Mouse (Mus musculus) cerebellum, adult 11-12 months (tissue): ENCODE results near the gene Orm3.

Experiments used
- DNase-seq: peaks from one replicate; pipeline ENCODE4 v3.0.0; 2022

Orm3 gene

GRCm38 (mm10) chr4:63371890-63372289 lies 15.9 kb downstream of the Orm3 start:
- DNase-seq = no peak

DNA sequence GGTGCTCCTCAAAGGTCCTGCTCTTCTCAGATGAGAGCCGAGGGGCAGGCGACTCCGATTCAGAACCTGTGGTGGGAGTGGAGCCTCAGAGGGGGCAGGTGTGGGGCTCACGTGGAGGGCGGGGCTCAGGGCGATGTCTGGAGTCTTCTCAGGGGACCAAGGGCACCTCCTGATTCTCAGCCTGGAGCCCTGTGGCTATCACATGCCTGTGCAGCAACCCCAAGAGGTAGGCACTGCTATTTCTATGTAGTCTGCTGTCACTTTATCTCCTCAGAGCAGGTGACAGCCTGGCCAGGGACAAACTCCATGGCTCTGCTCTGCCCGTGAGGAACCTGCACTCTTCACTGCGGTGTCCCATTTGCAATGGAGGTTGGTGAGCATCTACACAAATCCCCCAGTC lies 17.4 kb downstream of the Orm3 start:
- DNase-seq = no peak

DNA sequence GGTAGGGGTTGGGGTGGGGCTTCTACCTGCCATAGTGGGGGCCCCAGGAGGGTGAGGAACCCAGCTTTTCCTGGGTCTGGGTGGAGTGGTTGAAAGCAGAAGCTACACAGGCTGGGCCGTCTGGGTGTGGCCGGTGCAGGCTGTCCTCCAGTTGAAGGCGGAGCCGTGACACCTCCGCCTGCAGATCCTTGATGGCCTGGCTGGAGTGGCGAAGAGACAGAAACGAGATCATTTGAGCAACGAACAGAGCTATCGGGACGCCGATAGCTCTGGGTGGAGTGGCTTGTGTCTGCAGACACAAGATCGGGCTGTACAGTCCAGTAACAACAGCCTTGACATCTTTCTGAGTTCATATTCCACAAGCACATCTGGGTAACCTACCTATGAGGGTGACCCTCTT lies 18.4 kb downstream of the Orm3 start:
- DNase-seq = no peak

DNA sequence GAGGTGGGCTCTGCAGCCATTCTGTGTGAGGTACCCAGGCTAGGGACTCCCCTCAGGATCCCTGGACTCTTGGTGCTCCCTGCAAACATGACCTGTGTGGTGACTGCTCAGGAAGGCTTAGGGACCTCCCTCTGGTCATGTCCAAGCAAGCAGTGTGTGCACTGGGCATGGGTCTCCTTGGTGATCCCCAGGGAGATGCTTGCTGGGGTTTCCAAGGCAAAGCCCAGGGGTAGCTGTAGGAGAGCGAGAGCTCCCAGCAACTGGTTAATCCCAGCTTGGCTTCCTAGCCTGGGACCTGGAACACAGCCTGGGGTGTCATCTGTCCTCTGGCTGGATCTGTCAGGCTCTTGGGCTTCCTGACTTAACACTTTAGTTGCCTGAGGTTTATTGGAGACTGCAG lies 19.4 kb downstream of the Orm3 start:
- no peak for DNase-seq

GRCm38 (mm10) chr4:63377483-63377882 lies 21.5 kb downstream of the Orm3 start:
- DNase-seq = no peak

DNA sequence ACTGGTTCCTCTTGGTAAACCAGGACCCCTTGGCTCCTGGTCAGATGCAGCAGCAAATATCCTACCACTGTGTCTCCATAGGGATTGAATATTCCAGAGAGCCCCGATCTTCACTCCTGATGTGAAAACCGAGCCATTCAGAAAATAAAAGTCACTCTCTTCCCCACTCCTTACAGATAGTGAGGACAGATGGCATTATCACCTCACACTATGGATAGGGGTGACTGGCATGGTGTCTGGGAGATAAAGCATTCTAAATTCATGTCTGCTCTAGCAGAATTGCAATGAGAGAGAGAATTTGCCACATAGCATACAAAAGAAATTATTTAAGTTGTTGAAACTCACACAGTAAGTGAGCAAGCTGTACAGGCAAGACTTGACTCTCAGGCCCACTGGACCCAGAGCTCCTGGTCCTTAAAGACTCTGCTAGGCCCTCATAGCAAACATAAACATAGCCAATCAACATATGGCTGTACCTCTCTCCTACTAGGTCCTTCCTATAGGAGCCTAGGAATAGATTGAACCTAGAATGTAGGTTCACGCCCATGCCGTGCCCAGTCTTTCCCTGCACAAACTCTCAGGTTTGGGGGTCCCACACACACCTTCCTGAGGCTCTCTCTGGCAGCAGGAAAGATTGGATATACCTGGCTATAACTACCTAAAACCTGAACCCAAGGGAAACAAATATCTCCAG lies 26.9 kb downstream of the Orm3 start:
- no peak for DNase-seq

DNA sequence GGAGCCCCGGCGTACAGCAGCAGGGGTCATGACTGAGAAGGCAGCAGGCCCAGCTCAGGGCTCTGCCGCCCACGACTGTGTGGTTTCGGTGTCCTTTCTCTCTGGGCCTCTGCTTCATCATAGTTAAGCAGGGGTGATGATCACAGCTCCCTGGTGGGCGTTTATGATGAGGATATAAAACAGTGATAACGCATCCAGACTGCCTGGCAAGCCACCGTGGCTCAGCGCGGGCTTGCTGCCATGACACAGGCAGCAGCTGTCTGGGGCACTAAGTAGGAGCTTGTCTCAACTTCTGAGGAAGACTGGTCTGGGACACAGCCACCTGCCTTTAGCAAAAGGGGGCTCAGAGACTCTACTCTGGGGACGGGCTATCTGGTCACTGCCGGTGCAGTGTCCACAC lies 27.5 kb downstream of the Orm3 start:
- DNase-seq = no peak

- no peak for DNase-seq
Measured at GRCm38 (mm10) chr4:63384262-63384661, 28.3 kb downstream of the Orm3 start.

DNA sequence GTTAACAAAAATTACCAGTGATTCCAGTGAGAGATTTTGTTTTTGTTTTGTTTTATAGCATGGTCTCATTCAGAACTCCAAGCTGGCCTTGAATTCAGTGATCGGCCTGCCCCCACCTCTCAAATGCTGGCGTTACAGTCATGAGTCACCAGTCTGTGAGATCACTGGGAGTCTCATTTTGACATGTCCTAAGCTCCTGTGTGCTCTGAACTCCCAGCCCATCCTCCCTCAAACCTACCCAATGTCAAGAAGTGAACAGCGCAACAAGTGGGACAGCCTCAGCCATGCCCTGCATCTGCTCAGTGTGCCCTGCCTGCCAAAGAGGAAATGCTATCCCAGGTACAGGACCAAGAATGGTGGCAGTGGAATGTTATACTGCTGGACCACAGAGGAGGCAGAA lies 29.3 kb downstream of the Orm3 start:
- no peak for DNase-seq

DNA sequence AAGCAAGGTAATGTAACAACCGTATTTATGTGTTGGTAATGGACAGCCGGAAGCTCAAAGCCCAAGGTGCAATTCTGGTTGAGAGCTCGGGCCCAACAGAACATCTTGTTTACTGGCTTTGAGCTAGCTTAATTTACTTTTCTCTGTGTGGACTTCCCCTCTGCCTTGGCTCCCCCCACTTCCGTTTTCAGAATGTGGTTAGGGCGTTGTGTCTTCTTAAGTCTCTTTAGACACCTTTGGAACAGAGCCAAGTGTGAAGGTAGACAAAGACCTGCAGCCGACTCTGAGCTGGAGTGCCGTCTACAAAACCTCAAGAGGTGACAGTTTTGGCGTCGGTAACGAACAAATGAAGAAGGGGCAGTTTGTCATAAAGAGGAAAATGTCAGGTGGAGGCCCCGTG lies 29.8 kb downstream of the Orm3 start:
- DNase-seq = no peak

DNA sequence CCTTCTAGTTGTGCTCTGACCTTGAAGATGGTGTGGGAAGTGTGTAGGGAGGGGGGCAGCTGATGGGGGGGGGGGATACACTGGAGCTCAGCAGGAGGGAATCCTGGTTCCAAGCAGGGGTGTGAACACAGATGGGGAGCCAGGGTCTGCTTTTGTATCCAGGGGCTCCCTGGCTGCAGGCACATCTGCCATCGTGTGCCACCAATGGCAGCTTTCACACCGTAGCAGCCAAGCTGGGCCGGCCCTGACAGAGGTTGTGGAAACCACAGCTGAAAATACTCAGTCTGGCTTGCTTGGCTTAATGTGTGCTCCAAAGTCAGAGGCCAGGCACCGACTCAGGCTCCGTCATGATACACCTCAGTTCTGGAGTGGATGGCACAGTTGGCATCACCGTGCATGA lies 32.1 kb downstream of the Orm3 start:
- DNase-seq = no peak

DNA sequence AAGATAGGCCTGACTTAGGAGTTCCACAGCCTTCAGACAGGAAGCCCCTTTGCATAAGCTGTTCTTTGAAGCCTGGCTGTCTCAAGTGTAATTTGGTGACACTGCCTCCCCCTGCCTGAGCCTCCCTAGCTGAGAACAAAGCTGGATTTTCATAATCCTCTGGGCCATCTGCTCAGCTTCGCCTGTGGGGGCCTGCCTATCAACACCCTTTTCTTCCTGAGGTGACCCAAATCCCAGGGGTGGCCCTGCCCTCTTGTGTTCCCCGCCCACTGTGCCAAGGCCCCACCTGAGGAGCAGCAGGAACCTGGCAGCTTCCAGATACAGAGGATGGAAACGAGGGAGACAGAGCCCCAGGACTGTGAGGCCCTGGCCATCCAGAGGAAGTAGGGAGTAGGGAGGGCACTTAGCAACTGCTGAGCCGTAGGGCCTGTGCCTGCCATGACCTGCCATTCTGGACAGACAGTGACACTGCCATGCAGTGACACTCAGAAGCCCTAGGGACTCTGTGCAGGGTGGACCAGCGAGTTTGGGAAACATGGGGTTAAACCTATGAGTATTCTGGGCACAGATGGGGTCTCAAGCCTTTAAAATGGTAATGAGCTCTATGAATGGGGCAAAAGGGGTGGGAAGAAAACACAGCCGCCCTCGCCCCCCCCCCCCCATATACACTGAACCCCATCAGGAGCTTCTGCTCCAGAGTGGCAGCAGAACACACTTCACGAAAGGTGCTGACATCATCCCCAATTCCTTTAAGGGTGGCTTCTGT lies 33.3 kb downstream of the Orm3 start:
- no peak for DNase-seq

DNA sequence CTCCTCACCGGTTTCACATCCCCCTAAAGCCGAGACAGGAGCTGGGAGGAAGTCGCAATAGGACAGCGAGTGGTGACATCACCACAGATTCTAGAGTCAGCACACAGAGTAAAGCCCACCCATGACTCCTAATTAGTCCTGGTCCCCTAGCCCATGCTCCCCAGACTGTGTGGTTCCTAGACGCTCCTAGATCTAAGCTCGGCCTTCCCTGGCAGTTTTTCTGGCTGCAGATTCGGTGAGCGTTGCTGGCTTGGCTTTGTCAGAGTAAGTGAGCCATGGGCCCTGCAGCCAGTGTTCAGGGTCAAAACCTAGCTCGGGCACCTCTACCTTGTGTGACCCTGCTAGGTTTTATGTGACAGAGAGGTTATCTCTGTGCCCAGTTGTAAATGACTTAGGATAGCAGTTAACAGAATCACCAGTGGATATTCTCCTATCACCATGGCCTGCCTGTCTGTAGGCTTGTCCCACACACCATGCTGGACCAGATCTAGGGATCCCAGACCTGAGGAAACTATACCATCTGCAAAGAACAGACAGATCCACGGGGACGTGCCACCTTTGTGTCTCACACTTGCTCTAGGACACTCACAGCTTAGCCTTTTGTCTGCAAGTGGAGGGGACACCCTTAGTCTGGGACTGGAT lies 34.0 kb downstream of the Orm3 start:
- DNase-seq = no peak

GRCm38 (mm10) chr4:63391322-63391721 lies 35.4 kb downstream of the Orm3 start:
- DNase-seq = no peak

- no peak for DNase-seq
Measured at GRCm38 (mm10) chr4:63397981-63398537, 42.1 kb downstream of the Orm3 start.

DNA sequence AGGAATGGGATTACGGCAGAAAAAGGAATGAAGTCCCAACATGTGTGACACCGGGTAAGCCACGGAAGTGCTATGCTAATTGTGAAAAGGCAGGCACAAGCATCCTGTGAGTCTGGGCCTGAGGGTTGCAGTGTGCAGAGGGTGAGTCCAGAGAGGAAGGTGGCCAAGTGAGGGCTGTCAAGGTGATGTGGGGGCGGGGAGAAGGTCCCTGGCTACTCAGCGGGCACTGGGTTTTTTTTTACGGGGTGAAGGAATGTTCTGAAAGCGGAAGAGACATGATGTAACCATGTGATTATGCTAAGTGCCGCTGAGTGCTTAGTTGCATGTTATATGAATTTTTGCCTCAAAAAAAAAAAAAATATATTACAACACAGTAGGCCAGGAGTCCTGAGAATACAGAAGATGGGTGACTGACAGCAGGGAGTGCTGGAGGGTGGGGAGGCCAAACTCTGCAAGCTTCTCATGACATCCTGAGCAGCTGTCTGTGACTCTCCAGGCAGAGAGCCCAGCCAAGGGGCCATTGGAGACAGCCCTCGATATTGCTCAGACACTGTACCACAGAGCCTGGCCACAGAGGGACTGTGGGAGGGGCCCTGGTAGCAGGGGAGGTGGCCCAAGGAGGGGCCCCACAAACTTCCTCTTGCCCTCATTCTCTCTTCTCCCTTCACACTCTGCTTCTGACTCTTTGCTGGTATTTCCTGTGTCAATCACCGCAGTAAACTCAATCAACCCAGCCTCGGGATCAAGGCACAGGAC lies 43.1 kb downstream of the Orm3 start:
- no peak for DNase-seq

DNA sequence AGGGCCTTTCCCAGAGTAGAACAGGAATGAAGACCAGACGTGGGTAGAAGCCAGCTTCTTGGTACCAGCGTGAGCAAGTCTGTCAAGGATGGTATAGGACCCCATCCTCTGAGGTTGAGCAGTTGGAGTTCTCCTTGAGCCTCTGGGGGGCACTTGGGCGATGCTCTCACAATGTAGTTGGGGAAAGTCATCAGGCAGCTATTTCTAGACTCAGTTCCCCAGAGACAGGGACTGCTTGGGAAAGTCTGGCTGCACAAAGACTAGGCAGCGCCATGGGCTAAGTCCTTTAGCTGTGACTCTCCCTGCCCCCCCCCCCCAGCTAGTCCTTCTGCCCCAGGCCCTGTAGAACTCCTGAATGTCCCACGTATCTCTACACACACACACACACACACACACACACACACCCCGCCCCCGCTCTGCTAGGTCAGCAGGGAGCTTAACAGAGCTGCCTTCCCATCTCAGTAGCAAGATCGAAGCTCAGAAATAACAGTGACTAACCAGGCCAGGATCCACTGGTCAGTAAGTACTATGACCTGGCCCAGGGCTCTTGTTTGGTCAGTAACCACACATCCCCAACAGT lies 43.8 kb downstream of the Orm3 start:
- no peak for DNase-seq

DNA sequence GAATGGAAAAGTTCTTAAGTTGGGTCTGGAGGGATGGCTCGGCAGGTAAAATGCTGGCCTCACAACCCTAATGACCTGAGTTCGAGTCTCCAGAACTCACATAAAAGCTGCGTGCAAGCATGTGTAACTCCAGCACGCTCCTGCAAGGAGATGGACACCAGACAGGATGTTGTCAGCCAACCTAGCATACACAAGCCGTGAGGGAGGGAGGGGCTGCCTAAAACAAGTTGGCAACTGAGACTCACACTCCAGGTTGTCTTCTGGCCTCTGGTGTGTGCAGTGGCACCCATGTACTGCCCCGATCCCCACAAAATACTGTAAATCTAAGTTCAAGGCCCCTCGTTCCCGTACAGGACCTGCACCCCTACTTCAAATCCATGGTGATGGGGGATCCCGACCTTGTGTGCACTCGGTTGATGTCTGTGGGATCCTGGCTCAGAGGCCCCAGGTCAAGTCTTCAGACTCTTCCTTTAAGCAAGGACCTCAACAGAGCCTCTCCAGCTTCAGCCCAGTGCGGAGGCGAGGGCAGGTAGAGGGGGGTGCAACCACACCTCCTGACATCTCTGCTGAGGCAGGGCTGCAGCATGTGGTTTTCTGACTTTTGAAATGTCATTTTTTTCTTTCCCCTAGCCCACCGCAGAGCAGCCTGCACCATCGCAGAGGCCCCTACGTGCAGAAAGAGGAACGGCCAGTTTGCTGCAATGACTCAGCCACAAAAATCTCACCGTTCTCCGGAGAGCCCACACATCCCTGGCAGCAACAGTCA lies 44.8 kb downstream of the Orm3 start:
- no peak for DNase-seq

- DNase-seq = no peak
Measured at GRCm38 (mm10) chr4:63401620-63402019, 45.7 kb downstream of the Orm3 start.

DNA sequence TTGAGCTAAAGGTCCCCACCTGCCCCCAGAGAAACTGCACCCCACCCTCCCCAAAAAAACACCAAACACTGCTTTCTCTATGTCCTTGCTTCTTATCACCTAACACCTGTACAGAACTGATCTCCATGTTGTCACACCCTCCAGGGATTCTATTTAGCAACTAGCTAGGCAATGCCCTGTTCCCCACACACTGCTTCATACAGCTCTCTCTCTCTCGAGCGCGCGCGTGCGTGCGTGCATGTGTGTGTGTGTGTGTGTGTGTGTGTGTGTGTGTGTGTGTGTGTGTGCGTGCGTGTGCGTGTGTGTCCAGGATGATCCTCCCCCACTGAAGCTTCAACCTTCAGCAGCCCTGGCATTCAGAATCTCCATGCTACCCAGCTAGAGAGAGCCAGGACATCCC lies 46.1 kb downstream of the Orm3 start:
- DNase-seq = no peak

- DNase-seq = no peak
Measured at GRCm38 (mm10) chr4:63402558-63402957, 46.6 kb downstream of the Orm3 start.
